Mouse (Mus musculus): ENCODE measurements around the gene Pan2.

Gene Pan2

DNA sequence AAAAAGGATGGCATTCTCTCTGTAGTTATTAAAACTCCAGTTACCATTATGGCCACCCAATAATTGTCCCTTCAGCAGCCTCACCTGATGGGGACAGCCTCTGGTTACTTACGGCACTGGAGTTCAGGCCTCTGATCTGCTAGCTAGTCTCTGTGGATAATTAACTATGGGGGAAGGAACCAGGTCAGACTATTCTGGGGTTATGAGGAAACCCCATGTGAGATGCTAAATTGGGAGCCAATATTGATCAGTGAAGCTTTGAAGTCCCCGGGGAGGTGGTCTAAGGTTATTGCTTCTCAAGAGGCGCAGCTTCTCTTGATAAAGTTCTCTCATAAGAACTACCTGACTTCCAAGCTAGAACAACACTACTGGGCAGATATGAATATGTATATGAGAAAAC lies 33.1 kb downstream of the Pan2 start:
- DNase-seq (ENCODE audit: low spot score in 2 of 2) = no peak

DNA sequence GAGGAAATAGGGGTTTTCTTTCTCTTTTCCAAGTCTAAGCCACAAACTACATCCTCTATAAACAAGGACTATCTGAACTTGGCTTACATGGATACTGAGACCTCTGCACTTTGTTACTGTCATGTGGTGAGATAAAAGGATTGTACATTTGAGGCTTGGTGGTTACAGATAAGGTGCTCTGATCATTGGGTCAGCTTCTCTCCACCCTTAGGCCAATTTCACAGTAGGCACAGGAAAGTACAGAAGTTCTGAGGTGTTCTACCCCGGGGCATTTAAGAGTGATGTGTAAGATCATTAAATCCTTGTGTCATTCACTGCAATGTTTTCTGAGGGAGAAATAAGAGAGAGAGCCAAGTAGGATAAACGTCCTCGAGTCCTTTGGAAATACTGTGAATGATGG lies 33.5 kb downstream of the Pan2 start:
- no peak for DNase-seq (ENCODE audit: low spot score in 2 of 2)

DNA sequence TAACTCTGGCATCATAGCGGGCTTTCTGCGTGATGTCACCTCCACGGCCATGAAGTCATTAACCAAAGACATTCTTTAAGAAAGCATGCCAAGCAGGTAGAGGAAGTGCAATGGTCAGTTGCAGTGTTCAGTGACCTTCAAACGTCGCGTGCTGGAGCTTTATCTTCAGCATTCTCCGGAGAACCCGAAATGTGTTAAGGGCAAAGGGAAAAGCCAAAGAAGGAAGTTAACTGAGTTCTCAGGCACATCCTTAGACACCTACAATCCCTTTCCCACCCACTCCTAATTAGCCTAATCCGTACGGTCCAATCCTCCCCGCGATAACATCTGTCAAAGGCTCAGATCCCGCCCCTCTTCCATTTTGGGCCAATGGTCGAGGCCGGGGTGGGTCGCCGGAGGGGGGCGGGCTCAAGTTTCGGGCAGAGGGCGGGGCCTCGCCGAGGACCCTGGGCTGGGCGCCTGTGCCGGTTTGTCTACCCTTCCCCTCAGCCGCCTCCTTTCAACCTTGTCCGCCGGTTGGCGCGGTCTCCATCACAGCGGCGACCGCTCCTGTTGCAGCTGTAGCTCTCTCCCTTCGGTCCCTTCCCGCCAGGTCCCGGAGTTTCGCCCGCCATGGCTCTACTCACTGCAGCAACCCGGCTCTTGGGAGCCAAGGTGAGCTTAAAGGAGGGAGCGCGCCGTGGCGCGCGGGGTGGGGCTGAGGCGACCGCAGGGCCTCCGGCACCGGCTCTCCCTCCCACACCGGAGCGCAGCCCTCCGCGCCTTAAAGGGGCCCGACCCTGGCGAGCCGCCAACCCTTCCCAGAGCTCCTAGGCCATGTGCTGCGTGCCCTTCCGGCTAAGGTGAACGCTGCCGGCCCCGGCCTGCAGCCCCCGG lies 34.4 kb downstream of the Pan2 start, which contains the start of gene Cs:
TSS of gene Cs (plus strand) at position 429 of the 876 bp plus-strand sequence.
- DNase-seq (ENCODE audit: low spot score in 2 of 2) = peak; percentile 94 to 95

DNA sequence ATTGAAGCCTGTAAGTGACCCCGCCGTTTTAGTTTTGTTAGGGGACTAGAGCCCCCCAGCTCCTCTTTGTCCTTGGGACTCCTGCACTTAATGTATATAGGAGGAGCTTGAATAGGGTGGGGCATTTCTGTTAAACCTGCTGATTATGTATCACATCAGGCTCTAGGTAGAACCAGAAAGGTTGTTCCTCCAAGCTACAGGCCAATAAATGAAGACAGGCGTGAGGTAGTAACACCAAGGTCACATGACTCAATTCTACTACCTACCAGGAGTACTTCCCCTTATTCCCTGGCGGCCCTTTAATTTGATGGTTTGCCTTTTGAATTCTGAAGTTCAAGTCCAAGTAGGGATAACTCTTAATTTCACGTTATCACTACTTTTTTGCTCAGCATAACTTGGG lies 35.3 kb downstream of the Pan2 start:
- no peak for DNase-seq (ENCODE audit: low spot score in 2 of 2)

DNA sequence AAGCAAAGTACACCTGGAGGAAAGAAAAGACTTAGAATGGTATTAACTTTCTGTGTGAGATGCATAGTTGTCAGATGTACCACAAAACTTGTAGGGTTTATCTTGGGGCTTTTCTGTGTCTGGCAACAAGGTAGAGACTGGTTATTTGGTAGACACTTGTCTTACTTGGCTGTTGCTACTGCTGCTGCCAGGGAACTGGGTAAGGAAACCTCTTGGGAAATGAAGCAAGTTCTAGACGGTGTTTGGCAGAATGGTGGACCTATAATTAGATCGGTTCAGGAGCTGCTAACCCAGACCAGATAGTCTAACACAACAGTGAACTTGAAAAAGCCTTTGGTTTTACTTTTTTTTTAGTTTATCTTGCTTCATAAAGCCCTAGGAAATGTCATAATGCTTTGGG lies 35.8 kb downstream of the Pan2 start:
- DNase-seq (ENCODE audit: low spot score in 2 of 2) = no peak

DNA sequence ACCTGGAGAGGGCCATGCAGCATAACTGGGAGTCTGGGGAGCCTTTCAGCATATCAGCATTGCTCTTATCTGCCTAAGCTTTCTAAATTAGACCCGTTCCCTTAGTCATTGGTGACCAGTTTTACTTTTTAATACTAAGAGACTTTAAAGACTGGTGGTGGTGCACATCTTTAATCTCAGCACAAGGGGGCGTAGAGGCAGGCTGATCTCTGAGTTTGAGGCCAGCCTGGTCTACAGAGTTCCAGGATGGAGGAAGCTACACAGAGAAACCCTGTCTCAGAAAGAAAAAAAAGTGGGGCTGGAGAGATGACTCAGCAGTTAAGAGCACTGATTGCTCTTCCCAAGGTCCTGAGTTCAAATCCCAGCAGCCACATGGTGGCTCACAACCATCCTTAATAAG lies 37.1 kb downstream of the Pan2 start:
- no peak for DNase-seq (ENCODE audit: low spot score in 2 of 2)

DNA sequence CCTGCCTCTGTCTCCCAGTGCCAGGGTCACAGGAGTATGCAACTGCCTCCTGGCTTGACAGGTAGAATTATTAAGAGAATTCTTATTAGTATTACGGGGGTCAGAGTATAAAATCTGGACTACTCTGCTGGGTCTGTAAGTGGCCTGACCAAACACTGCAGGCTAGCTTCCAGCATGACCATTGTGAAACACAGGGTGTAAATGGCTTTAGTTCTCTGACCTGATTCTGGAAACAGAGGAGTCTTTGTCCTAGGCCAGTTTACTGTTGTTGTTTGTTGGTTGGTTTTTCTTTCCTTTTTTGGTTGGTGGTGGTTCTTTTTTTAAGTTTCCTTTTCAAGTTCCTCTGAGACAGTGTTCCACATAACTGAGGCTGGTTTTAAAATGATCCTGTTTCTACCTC lies 40.3 kb downstream of the Pan2 start:
- DNase-seq (ENCODE audit: low spot score in 2 of 2) = no peak

DNA sequence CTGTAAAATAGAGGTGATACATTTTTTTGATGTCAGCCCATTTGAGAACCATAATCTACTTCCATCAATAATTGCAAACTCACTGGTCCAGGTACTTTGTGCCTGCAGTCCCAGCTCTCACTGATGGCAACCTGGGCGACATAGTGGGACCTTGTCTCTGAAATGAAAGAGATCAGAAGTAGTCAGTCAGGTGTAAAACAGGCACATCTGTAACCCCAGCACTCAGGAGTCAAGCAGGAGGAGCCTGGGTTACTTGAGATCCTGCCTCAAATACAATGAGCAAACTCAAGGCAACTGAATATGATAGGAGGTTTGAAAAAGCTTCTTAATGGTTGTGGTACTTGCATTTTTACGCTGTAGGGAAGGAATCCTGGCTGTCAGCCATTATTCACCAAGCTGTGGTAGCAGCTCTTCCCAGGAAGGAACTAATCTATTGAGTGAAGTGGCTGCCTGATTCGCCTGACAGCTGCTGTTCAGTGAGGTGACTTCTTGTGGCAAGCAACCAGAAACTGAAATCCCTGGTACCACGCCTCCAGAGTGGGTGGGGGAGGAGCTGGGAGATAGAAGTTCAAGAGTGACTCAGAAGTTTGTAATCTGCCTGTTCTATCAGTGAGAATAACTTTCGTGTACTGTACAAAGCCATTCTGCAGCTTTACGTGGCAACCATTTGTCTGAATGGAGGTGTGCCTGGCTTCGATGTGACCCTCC lies 41.6 kb downstream of the Pan2 start:
- peak; percentile 51 to 77 for DNase-seq (ENCODE audit: low spot score in 2 of 2)

DNA sequence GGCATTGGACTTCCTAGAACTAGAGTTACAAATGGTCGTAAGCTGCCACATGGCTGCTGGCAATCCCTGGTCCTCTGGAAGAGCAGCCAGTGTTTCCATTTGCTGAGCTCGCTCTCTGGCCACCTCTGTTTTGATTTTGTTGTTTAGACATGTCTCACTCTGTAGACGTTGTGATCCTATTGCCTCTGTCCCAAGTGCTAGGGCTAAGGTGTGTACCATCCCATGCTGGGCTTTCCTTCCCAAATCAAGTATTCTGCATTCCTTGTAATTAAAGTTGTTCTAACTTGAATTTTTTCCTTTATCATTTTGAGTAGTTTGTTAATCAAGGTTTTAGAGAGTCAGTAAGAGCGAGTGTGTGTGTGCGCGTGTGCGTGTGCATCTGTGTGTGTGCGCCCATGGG lies 44.4 kb downstream of the Pan2 start:
- no peak for DNase-seq (ENCODE audit: low spot score in 2 of 2)

DNA sequence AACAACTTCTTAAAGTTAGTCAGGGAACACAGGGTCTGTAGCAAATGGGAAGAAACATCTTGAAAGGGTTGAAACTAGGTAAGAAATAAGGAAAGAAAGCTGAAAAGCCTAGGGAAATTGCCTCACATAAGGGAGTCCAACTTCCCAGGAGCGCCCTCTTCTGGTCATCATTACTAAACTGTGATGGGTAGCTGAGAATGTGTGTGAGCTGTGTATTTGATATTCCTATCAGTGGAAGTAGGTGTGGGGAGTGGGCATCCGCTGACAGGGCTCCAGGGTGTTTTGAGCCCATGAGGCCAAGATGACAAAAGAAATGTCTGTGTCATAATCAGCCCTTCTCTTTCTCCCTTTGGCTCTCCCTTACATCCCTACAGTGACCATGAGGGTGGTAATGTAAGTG lies 55.7 kb downstream of the Pan2 start:
- DNase-seq (ENCODE audit: low spot score in 2 of 2) = peak; percentile 45 to 77

DNA sequence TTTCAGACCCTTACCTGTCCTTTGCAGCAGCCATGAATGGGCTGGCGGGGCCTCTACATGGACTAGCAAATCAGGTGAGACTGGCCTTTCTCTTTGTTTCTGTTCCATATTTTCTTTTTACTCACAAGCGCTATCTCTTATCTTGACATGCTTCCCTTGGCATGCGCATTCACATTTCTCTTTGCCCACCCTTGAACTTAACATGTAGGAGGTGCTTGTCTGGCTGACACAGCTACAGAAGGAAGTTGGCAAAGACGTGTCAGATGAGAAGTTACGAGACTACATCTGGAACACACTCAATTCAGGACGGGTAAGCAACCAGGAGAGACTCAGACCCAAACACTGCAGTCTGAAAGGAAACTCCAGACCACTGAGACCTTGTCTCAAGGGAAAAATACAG lies 56.1 kb downstream of the Pan2 start:
- DNase-seq (ENCODE audit: low spot score in 2 of 2) = no peak

DNA sequence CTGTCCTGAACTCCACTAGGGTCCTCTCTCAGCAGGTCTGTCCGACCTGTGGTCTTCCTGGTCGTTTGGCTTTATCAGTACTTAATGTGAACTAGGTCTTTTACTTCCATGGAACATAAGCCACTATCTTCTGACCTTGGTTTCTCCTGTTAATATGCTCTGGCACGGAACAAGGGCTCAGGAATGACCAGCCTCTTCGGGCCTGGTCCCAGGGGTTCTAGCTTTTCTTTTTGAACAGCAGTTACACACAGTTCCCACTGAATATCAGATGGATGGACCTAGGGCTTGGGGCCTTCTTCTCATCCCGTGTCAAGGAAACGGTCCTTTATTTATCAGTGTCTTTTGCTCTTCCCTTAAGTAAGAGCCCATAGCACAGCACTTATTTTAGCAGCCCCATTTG lies 58.7 kb downstream of the Pan2 start:
- DNase-seq (ENCODE audit: low spot score in 2 of 2) = no peak

DNA sequence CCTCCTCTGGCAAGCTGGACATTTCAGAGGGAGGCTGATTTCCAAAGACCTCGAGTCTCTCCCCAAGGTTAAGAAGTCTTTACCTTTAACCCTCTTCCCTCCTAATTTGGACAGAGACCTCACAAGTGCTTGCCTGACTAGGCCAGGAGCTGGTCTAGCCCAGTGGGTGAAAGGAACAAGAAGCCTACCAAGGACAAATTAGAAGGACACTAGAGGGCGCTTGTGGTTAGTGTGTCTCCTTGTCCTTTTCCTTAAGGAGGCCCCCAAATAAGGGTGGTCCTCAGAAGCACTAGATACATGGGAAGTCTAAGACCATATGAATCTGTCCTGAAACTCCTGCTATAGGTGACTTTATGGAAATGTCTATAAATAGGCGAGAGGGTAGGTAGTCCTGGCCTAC lies 59.4 kb downstream of the Pan2 start:
- DNase-seq (ENCODE audit: low spot score in 2 of 2) = no peak

DNA sequence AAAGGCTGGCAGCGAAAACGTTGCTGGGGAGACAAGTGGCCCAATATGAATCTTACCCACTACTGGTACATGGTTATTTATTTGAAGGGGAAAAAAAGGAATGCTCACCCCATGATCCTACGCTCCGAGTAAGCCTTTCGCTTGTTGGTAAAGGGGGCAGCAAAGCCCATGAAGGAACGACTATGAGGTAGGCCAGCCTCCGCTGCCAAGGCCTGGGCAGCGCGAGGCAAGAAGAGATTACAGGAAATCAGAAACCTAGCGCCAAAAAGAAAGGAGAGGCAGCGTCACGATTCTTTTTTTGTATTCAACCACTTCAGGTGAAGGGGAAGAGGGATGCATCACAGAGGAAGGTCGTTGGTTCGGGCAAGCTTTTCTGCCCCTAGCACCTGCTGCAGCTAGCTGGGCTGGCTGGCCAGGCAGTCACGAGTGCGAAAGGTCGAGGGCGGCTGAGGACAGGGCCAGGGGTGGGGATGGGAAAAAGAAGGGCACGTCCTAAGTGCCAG lies 64.8 kb downstream of the Pan2 start:
- no peak for DNase-seq (ENCODE audit: low spot score in 2 of 2)

DNA sequence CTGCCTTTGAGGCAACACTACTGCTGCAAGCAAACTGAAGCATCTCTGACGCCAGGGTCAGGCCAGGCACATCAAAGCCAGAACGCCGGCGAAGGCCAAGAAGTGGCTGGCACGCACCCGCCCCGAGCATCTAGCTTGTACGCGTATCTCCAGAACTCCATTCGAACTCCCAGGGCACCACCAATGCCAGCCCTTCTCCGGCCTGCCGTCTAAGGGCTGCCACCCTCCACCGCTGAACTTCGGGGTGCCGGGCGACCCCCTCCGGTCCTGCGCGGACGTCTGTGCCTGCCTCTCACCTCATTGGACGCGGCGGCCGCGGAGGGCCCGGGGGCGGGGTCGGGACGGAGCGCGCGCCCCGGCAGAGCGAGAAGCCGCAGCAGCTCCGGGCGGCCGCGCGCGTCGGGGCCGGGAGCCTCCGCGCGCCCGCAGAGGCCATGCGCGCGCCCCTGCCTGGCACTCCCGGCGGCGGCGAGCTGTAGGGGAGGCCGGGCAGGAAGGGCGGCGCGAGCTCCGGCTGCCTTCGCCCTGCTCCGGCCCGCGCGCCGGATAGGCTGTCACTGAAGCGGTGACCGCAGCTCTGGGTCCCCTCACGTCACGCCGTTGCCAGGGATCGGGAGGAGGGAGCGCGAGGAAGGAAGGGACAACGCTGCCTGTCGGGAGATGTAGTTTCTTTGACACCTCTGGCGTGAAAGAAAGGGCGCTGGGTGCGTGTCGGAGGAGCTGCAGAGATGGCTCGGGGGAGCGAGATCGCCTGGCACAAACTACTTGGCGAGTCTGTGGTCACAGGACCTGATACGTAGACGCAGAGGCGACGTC lies 65.5 kb downstream of the Pan2 start, which contains the start of gene Coq10a:
TSS of gene Coq10a (minus strand) at position 596 of the 816 bp plus-strand sequence.
- peak; percentile 86 to 89 for DNase-seq (ENCODE audit: low spot score in 2 of 2)

DNA sequence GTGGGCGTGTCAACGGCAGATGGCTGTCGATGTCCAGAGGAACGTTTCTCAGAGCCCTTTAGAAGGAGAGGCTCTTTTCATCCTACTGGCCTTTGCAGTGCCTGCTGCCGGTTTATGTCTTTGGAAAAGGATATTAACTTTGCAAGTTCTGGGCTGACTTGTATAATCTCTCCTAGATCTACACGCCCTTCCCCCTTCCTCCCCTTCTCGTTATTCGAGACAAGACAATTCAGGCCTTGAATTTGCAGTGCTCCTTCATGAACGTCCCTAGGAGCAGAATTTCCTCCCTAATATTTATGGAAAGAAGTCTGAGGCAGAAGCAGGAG lies 66.0 kb downstream of the Pan2 start:
- DNase-seq (ENCODE audit: low spot score in 2 of 2) = no peak

DNA sequence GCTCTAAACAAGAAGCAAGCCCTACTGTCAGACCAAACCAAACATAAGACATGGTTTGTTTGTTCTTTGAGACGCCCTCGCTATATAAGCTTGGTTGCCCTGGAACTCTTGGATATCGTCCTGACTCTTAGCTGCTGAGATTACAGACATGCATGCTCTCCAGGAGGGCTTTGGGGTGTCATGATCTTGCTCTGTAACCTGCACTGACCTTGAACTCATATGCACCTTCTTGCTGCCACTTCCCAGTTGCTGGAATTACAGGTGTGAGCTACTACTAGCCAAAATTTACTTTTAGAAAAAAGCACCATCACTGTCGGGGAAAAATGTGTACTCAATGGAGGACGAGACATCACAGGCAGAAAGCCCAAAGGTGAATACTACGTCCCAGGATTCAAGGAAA lies 66.5 kb downstream of the Pan2 start:
- no peak for DNase-seq (ENCODE audit: low spot score in 2 of 2)

DNA sequence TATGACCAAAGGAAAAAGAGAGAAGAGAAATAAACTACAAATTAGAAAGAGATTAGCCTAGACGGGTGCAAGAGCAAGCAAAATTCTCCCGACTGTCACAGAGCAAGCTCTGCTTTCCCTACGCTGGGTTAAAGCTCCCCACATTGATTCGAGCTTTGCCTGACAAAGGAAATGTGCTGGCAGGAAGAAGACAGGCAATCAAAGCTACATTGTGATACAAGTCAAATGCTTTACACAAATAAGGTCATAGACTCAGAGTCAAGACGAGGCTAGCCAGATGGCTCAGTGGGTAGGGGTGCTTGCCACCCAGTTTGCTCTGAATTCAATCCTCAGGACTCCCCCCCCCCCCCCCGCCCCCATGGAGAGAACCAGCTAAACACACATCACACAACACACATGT lies 66.9 kb downstream of the Pan2 start:
- no peak for DNase-seq (ENCODE audit: low spot score in 2 of 2)

DNA sequence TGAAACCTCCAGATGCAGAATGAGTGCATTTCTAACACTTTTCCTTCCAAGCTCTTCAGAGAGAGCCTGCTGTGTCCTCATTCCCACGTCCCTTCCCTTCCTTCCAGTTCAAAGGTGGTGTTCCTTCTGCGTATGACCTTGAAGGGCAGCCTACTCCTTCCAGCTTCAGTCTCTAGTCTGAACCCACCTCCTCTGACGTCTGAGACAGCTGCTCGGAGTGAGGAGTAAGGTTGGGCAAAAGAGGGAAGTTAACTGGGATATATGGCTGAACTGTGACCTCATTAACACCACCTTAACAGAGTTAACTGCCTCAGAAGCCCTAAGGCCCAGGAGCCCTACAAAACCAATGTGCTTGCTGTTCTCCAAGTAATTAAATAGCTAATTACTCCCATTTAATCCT lies 67.5 kb downstream of the Pan2 start:
- no peak for DNase-seq (ENCODE audit: low spot score in 2 of 2)

Data from spleen, postnatal 10 days (tissue).